Mouse (Mus musculus) skeletal muscle tissue, adult 2 months (tissue): ENCODE data around the gene Itga4.

Experiments used
- DNase-seq: peaks from one replicate; pipeline ENCODE4 v3.0.0-alpha.2; 2012; ENCODE audit warnings: low read depth, low spot score

Itga4 gene

GRCm38 (mm10) chr2:79352100-79352802 lies 97.0 kb downstream of the Itga4 start:
- no peak for DNase-seq

GRCm38 (mm10) chr2:79354773-79355172 lies 99.5 kb downstream of the Itga4 start:
- DNase-seq = no peak

GRCm38 (mm10) chr2:79357835-79358234 lies 102.6 kb downstream of the Itga4 start:
- no peak for DNase-seq

- no peak for DNase-seq
Measured at GRCm38 (mm10) chr2:79362029-79362428, 106.8 kb downstream of the Itga4 start.

GRCm38 (mm10) chr2:79363920-79364319 lies 108.7 kb downstream of the Itga4 start:
- DNase-seq = no peak

GRCm38 (mm10) chr2:79367451-79368450 lies 112.5 kb downstream of the Itga4 start:
- no peak for DNase-seq

GRCm38 (mm10) chr2:79368661-79369060 lies 113.4 kb downstream of the Itga4 start:
- no peak for DNase-seq

GRCm38 (mm10) chr2:79369061-79369524 lies 113.9 kb downstream of the Itga4 start:
- no peak for DNase-seq

GRCm38 (mm10) chr2:79369905-79370304 lies 114.7 kb downstream of the Itga4 start:
- DNase-seq = no peak

- DNase-seq = peak; percentile 13
Measured at GRCm38 (mm10) chr2:79370711-79371312, 115.6 kb downstream of the Itga4 start.

- no peak for DNase-seq
Measured at GRCm38 (mm10) chr2:79371326-79372153, 116.3 kb downstream of the Itga4 start.

GRCm38 (mm10) chr2:79372154-79372467 lies 116.9 kb downstream of the Itga4 start:
- no peak for DNase-seq

- DNase-seq = no peak
Measured at GRCm38 (mm10) chr2:79372486-79373200, 117.4 kb downstream of the Itga4 start.

GRCm38 (mm10) chr2:79378346-79379086 lies 123.3 kb downstream of the Itga4 start:
- no peak for DNase-seq

- DNase-seq = no peak
Measured at GRCm38 (mm10) chr2:79379087-79380041, 124.1 kb downstream of the Itga4 start.
